Mouse (Mus musculus) G1E (cell line): Measurements from ENCODE around the gene Gm47996. TPM values are rescaled to one million over a fixed set of nuclear protein-coding genes. Genes with fewer than 3 reads are reported as not detected.

Experiments used
- ATAC-seq: 2 replicates; pipeline ENCODE4 v1.8.0; 2016; ENCODE audit warnings: mild to moderate bottlenecking; ENCODE audit not compliant: insufficient number of reproducible peaks, poor library complexity, low FRiP score, severe bottlenecking; ENCODE audit errors: extremely low read depth
- DNase-seq: peaks from one replicate; pipeline ENCODE4 v3.0.0; 2012; ENCODE audit warnings: low spot score
- H3K27me3 ChIP-seq: 2 replicates; pipeline ENCODE4 v1.6.1; 2012; ENCODE audit warnings: mild to moderate bottlenecking, low read length, inconsistent platforms; ENCODE audit not compliant: insufficient read depth
- H3K36me3 ChIP-seq: replicated peaks from 2 replicates; pipeline ENCODE3; 2012; ENCODE audit warnings: mild to moderate bottlenecking, inconsistent platforms
- H3K4me1 ChIP-seq: 2 replicates; pipeline ENCODE4 v1.6.1; 2012; ENCODE audit warnings: low read depth, low read length, inconsistent platforms, mixed read lengths; ENCODE audit not compliant: insufficient read depth
- H3K4me3 ChIP-seq: 2 replicates; pipeline ENCODE4 v1.5.1; 2012; ENCODE audit warnings: low read depth, mild to moderate bottlenecking, inconsistent platforms, low read length, moderate library complexity, mixed read lengths
- H3K9me3 ChIP-seq: replicated peaks from 2 replicates; pipeline ENCODE4 v1.6.1; 2012; ENCODE audit warnings: inconsistent platforms
- CTCF ChIP-seq: IDR thresholded peaks from 2 replicates; pipeline ENCODE4 v1.5.1; 2012; ENCODE audit warnings: low read depth, low read length, inconsistent platforms, mixed read lengths
- GATA1 ChIP-seq: IDR thresholded peaks from 2 replicates; pipeline ENCODE4 v1.6.1; 2012; ENCODE audit warnings: borderline replicate concordance, low read length, inconsistent platforms, mixed read lengths
- GATA2 ChIP-seq: IDR thresholded peaks from 2 replicates; pipeline ENCODE4 v1.6.1; 2012; ENCODE audit warnings: low read depth, low read length, inconsistent platforms, borderline replicate concordance
- POLR2AphosphoS5 ChIP-seq: IDR thresholded peaks from 2 replicates; pipeline ENCODE4 v1.6.1; 2012; ENCODE audit warnings: low read depth, low read length, inconsistent platforms; ENCODE audit not compliant: insufficient replicate concordance
- TAL1 ChIP-seq: conservative IDR thresholded peaks from 2 replicates; pipeline ENCODE4 v1.6.1; 2012; ENCODE audit warnings: low read depth, low read length, inconsistent platforms, mixed read lengths
- polyA plus RNA-seq: library from polyadenylated mRNA; stranded (reverse); fragments of >175 nt; gene quantifications from 2 replicates; pipeline ENCODE4 v1.2.3, GENCODE M21; 2012
- total RNA-seq, 2 experiments: library from RNA; stranded (forward) in 1 of 2; stranded (reverse) in 1 of 2; fragments of 200-1000 nt in 1 of 2; fragments of >200 nt in 1 of 2; fragmentation: Nextera tagmentation in 1 of 2; gene quantifications; 2 replicates each; pipeline ENCODE4 v1.2.3; 2014 to 2017

The Gm47996 gene
- total and polyA plus RNA-seq, 3 experiments = 1.3 to 8.8 (median 4.9) TPM

- DNase-seq (no peak), ATAC-seq (no peak)
- no peak for TF ChIP-seq CTCF
- no peak for TF ChIP-seq GATA2
- TF ChIP-seq TAL1 = no peak
- TF ChIP-seq GATA1 = no peak
- TF ChIP-seq POLR2AphosphoS5 = no peak
- no peak overlapping the region for H3K4me3 ChIP-seq
- H3K27me3 ChIP-seq = peaks cover 15% of the 10 kb centered on the region
- no peaks in the 10 kb centered on the region for H3K9me3 ChIP-seq
- H3K4me1 ChIP-seq = peaks cover 5% of the 10 kb centered on the region; the same call in 1 of the 2 replicates
- no peaks in the 10 kb centered on the region for H3K36me3 ChIP-seq
Measured at GRCm38 (mm10) chr1:151236141-151236930, 26.4 kb downstream of the Gm47996 start.

GRCm38 (mm10) chr1:151237780-151238179 is 27.8 kb downstream of the Gm47996 start:
- Histone ChIP-seq H3K27me3 (peaks cover 9% of the 10 kb centered on the region), H3K36me3 (no peaks in the 10 kb centered on the region), H3K4me3 (no peak overlapping the region), H3K4me1 (peaks cover 5% of the 10 kb centered on the region; the same call in 1 of the 2 replicates), H3K9me3 (no peaks in the 10 kb centered on the region)
- ATAC-seq = no peak
- no peak for TF ChIP-seq CTCF
- TF ChIP-seq GATA2 = no peak
- no peak for TF ChIP-seq TAL1
- no peak for TF ChIP-seq POLR2AphosphoS5
- no peak for TF ChIP-seq GATA1
- DNase-seq = no peak

- TF ChIP-seq CTCF = no peak
- no peak for TF ChIP-seq POLR2AphosphoS5
- no peak for TF ChIP-seq GATA1
- TF ChIP-seq TAL1 = no peak
- TF ChIP-seq GATA2 = no peak
- DNase-seq (no peak), ATAC-seq (no peak)
- Histone ChIP-seq H3K27me3 (peaks cover 5% of the 10 kb centered on the region; the same call in 1 of the 2 replicates), H3K4me3 (no peak overlapping the region), H3K9me3 (no peaks in the 10 kb centered on the region), H3K36me3 (no peaks in the 10 kb centered on the region), H3K4me1 (peaks cover 17% of the 10 kb centered on the region)
Measured at GRCm38 (mm10) chr1:151243332-151243731, 33.4 kb downstream of the Gm47996 start.

GRCm38 (mm10) chr1:151244013-151244412 is 34.1 kb downstream of the Gm47996 start:
- no peak for TF ChIP-seq CTCF
- no peak for TF ChIP-seq GATA1
- TF ChIP-seq GATA2 = no peak
- no peak for TF ChIP-seq TAL1
- TF ChIP-seq POLR2AphosphoS5 = no peak
- Histone ChIP-seq H3K9me3 (no peaks in the 10 kb centered on the region), H3K4me1 (peaks cover 20% of the 10 kb centered on the region), H3K27me3 (peaks cover 5% of the 10 kb centered on the region; the same call in 1 of the 2 replicates), H3K36me3 (no peaks in the 10 kb centered on the region), H3K4me3 (no peak overlapping the region)
- ATAC-seq (no peak), DNase-seq (no peak)

- H3K4me1 ChIP-seq = peaks cover 20% of the 10 kb centered on the region
- TF ChIP-seq GATA2 (no peak), TAL1 (no peak), GATA1 (no peak), CTCF (no peak), POLR2AphosphoS5 (no peak)
- no peak for DNase-seq
- no peak for ATAC-seq
- H3K9me3 ChIP-seq = no peaks in the 10 kb centered on the region
- H3K4me3 ChIP-seq = no peak overlapping the region
- H3K27me3 ChIP-seq = peaks cover 5% of the 10 kb centered on the region; the same call in 1 of the 2 replicates
- no peaks in the 10 kb centered on the region for H3K36me3 ChIP-seq
Measured at GRCm38 (mm10) chr1:151244761-151245160, 34.8 kb downstream of the Gm47996 start.

- no peaks in the 10 kb centered on the region for H3K36me3 ChIP-seq
- ATAC-seq = no peak
- H3K4me1 ChIP-seq = peaks cover 20% of the 10 kb centered on the region
- H3K27me3 ChIP-seq = peaks cover 5% of the 10 kb centered on the region; the same call in 1 of the 2 replicates
- TF ChIP-seq TAL1 = no peak
- no peak overlapping the region for H3K4me3 ChIP-seq
- no peaks in the 10 kb centered on the region for H3K9me3 ChIP-seq
- no peak for DNase-seq
Measured at GRCm38 (mm10) chr1:151245165-151245564, 35.2 kb downstream of the Gm47996 start.
